Mouse (Mus musculus) CD4-positive, CD25-positive, alpha-beta regulatory T cell, adult 4 months (primary cell): ENCODE measurements around the gene Atp11a. TPM values are rescaled to one million over a fixed set of nuclear protein-coding genes. Genes with fewer than 3 reads are reported as not detected.

Experiments used
- ATAC-seq: one replicate; pipeline ENCODE4 v1.8.0; 2017
- polyA plus RNA-seq, 2 experiments: library from polyadenylated mRNA; unstranded; fragments of 100-300 nt; shearing (Covaris generic); gene quantifications; one replicate each; pipeline ENCODE4 v1.2.1; 2017

Gene Atp11a
- polyA plus RNA-seq, 2 experiments from 2014 or later, result 6.4 to 7.4 TPM

DNA sequence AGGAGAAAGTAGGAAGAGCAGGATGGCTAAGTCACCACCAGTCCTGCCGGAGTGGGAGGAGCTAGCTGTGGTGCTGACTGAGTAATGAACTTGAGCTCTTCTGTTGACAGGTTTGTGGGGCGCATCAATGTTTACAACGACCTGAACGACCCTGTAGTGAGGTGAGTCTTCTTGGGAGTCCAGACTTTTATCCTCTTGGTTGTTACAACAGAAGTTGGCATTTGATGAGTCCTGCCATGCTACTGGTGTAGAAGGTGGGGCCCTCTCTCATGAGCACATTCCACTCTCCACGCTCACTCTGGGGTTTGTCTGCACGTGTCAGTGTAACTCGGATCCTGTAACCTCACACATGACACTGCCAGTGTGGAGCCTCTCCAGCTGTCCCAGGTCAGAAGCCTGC is 66.1 kb downstream of the Atp11a start:
- ATAC-seq, result no peak

DNA sequence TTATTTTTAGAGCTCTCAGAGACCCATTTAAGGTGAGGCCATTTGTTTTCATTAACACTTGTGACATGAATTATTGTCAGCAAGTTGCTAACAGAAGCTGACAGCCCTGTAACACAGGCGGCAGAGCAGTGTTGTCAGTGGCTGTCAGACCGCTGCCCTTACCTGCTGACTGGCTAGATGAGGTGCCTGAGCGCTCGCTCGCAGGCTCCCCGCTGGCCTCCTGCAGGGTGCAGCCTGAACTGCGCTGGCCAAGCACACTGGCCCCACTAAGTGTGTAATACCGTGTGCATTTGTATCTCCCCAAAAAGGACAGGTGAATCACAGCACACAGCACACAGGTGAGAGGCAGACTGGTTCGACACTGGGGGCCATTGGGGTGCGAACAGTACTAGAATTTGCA is 67.7 kb downstream of the Atp11a start:
- no peak for ATAC-seq

DNA sequence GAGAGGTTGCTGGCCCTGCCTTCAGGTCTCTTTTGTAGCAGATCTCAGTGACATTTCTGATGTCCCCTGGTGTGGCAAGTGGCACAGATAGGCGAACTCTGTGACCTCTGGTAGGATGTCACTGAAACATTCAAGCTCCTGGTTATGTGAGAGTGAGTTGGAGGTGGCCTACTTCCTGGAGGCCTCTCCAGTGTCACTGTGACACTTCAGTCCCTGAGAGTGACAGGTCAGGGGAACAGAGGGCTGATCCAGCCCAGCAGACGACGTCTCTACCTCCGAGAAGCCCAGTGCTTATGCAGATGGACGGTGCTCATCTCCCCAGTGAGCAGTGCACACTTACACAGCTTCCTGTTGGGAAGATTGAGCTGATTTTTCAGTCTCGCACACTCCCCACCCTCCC is 68.4 kb downstream of the Atp11a start:
- ATAC-seq, result no peak

DNA sequence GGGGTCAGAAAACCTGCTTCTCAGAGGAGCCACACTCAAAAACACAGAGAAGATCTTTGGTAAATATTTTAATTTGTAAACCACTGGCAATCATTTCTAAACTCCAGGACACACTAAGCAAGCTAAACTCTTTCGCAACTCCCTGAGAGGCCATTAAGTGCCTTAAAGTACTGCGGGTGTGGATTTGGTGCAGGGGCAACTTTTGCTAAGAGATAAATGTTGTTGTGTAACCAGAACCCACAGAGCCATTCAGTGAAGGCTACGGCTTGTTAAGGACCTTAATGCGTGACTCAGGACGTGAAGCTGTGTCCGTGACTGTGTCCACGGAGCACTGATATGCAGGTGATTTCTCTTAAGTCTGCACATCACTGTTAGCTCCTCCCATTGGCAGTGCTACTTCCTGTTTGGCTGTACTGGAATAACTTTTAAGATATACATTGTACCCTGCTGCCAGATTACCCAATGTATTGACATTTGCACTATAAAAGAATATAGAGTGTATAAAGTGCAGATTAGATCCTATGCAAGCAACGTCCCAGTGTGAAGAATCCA is 68.9 kb downstream of the Atp11a start:
- ATAC-seq, result no peak

DNA sequence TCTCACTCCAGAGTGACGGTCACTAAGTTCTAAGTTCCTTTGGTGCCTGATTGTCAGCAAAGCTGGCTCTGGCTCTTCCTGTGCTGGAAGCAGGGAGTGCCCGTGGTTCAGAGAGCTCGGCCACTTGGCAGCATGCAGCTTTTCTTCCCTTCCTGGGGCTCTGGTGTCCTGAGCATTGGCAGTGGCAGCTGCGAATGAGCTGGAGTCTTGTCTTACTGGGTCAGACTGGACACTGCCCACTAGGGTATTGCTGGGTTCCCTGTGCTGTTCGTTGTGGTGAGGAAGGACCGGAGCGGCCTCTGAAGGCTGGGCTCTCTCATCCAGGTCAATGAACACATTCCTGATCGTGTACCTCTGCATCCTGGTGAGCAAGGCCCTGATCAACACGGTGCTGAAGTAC is 70.3 kb downstream of the Atp11a start:
- no peak for ATAC-seq

DNA sequence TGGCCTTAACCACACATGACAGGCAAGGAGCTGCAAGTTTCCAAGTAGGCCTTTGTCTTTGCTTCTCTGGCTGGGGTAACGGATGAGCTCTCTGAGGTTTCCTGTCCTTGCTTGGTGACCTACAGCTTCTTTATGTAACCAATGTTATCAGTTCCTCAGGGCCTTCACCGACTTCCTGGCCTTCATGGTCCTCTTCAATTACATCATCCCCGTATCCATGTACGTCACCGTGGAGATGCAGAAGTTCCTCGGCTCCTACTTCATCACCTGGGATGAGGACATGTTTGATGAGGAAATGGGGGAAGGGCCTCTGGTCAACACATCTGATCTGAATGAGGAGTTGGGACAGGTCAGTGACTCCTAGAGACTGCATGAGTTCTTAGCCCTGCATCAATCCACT is 71.5 kb downstream of the Atp11a start:
- ATAC-seq, result no peak

DNA sequence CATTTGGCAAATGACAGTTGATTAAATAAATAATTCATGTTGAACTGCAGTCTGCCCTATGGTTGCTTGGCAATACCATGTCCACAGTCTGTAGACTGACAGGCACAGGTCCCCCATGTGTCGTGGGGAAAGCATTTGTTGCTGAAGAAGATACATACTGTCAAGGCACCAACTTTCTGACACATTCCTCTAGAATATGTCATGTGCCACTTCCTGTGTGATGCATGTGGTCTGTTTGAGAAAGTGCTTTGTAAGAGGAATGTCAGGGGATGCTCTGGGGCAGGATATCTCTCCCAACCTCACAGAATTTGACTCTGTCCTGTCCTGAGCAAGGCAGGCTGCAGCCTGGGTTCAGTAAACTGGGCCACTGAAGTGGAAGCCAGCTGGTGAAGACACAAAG is 72.6 kb downstream of the Atp11a start:
- no peak for ATAC-seq

DNA sequence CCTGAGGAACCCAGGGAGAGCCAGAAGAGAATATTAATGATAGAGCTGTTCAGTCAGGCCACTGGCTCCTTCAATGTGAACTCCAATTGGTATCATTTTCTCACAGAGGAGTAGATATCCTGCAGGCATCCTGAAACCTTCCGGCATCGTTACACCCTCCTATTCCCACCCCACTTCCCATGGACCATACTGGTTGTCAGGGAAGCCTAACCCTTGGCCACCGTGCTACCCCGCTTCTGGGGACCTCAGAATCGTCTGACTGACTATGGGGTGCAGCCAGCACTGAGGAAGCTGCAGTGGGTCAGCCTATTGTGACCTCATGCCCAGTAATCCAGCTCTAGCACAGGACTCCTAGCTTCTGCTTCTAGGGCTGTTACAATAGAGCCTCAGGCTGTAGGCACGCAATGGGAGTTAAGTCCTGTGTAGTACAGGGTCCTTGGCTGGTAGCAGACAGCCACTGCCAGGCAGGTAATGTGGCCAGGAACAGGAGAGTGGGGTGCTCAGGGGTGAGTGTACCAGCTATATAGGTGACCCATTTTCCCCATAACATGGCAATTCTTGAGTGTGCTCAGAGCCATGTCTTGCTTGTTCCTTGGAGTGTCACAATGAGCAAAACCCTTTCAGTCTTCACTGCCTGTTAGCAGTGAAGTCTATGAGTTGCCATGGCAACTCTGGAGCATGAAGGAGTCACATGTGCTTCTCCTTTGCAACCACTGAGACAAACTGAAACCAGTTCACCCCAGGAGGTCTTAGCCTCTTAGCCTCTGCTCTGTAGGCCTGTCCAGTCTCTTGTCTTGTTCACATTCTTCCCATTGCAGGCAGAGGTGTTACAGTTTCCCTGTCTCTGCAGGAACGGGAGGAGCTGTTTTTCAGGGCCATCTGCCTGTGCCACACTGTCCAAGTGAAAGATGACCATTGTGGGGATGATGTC is 75.1 kb downstream of the Atp11a start:
- ATAC-seq, result no peak

DNA sequence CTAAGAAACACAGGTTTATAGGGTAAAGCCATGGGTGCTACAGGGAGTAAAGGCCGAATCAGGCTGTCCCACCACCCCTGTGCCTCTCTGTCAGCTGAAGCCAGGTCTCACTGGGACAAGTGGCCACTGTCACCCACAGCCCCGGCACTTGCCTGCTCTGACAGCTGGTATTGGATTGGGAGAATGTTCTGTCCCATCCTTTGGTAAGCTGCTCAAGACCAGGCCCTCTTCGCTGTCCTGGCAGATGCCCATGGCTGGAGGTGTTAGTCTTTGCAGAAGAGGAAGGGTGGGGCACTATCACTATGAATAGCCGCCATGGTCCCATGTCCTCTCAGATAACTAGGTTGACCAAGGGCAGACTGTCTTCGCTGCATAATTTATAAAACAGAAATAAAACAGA is 76.8 kb downstream of the Atp11a start:
- ATAC-seq, result no peak

DNA sequence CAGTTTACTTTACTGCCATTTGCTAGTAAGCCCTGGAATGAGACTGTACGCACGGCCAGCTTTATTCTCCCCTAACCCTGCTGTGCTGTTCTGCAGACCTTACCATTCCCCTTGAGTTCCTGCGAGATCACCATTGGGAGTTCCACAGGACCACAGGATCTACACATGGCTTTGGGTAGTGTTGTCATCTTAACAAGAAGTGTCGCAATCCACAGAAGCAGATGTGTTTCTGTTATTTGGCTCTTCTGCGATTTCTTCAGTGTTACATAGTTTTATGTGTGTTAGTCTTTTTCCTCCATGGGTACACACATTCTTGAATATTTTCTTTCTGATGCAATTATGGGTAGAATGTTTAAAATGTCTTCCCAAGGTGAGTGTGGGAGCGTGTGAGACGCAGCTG is 84.0 kb downstream of the Atp11a start:
- ATAC-seq, result no peak

DNA sequence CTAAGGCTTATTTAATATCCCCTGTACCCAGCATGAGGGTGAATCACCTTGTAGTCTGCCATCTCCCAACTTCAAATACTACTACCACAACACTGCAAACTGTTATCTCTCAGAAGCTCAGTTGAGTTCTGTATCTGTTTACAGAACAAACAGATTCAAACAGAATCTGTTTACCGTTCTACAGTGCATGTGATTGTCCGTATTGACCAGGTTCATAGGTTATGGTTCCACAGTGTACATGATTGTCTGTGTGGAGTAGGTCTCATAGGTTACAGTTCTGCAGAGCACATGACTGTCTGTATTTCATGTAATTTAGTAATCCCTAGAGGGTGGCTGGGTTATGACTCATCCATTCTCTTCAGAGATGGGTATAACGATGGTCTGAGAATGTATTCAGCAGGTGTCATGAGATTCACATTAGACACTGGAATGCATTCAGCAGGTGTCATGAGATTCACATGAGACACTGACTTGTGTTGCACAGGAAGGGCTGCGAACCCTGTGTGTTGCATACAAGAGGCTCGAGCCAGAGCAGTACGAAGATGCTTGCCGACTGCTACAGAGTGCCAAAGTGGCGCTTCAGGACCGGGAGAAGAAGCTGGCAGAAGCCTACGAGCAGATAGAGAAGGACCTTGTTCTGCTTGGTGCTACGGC is 85.7 kb downstream of the Atp11a start:
- no peak for ATAC-seq

DNA sequence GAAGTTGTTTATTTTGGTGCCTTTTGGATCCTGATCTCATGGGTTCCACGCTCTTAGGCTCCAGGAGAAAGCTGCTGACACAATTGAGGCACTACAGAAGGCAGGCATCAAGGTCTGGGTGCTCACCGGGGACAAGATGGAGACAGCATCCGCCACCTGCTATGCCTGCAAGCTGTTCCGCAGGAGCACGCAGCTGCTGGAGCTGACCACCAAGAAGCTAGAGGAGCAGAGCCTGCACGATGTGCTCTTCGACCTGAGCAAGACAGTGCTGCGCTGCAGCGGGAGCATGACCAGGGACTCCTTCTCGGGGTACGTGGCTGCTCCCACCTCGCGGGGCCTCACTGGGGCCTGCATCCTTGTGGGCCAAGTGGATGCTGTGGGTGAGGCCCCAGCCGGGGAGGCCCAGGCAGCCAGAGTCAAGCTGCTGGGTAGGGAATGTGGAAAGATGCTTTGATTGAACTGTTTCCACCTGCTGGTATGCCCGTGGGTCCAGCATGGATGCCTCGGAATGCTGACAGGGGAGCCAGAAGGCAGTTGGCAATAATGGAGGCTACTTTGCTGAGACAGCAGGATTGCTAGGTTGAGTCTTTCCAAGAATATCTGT is 87.6 kb downstream of the Atp11a start:
- ATAC-seq, result no peak

DNA sequence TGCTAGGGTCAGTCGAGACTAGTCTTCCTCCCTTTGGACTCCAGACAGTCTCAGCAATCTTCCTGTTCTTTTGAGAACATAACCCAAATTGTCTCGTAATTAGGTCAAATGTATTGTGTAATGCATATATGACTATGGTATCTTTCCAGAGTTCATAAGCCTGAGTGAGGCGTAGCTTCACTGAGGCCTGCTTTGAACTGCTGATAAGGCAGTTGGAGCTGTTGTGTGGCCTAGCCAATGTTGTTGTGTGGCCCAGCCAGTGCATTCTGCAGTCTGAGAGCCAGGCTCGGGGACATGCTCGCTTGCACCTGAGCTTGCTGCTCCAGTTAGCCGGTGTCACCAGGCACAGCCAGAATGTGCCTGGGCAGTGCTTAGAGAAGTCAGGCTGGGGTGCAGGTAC is 89.6 kb downstream of the Atp11a start:
- no peak for ATAC-seq

DNA sequence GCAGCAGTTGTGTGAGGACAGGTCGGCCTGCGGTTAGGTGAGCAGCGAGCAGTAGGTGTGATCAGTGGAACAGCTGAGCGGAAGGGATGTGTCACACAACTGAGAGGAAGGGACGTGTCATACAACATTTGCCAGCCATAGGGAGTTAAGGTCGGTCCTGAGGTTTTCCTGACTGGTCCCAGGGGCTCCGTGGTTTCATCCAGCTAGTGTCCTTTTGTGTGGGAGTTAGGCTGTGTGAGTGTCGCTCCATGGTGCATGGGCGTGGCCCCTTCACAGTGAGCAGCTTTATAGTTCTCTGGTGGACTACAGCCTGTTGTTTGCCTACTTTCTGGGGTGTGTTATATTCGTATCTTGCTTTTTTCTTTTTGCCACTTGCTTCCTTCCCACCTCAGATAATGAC is 94.4 kb downstream of the Atp11a start:
- no peak for ATAC-seq

DNA sequence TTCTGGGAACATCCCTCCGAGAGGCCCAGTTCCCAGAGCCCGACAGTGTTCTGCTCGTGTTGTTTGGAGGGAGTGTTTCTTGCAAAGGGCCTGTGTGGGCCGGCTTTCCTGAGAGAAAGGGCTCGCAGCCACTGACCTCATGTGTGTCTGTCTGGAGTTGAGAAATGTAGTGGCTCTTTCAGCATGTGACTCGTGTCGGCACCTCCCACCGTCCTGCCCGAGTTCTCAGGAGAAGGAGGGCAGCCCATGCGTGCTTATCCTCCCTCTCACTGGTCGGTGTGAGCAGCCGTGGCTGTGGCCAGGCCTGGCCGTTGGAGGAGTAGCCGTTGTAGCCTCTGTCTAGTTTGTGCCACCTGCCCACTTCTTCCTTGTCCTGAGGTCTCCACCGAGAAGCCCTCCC is 99.2 kb downstream of the Atp11a start:
- no peak for ATAC-seq

DNA sequence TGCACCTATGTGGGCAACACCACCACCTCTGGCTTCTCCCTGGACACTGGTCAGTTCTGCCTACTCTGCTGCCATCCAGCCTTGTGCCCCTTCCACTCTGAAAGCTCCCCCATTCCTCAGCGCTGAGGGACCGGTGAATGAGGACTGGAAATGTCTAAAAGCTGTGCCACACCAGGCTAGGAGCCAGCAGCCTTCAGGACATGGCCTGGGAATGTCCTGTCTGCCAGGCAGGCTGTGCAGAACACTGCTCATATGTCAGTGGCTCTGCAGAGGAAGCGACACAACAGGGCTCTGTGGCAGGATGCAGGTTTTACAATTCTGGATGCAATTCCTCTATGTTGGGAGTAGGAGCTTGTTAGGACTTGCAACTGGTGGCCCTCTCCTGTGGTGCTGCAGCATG is 106.2 kb downstream of the Atp11a start:
- no peak for ATAC-seq

DNA sequence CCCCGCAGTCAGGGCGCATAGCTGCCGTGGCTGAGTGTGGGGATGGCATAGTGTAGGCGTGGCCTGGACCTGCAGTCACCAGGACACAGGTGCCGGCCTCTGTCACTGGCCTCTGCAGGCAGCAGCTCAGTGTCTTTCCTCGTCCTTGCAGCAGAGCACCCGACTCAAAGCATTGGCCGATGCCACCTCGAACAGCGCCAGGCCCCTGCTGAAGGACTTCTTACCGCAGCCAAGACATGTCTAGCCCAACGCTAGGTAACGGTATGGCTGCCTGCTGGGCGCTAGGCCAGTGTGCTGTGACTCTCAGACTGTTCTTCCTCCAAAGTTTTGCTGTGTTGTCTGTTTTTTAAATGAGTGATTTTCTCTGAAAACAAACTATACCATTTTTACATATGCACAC is 106.8 kb downstream of the Atp11a start:
- no peak for ATAC-seq

DNA sequence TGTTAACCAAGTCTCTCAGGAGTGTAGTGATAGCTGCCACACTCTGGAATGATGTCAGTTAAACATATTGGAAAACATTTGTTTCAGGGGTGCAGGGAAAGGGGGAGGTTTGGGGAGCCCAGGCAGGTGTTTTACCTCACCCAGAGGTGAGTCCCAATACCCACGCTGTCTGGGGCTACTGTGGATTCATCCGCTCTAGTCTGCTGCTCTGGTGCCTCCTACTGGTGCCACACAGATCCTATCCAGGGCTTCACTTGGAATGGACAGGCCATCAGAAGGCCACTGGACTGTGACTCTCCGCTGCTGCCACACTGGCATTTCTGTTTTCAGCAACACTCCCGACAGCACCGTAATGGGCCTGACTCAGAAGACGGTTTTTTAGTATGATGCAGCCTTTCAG is 109.0 kb downstream of the Atp11a start:
- no peak for ATAC-seq

DNA sequence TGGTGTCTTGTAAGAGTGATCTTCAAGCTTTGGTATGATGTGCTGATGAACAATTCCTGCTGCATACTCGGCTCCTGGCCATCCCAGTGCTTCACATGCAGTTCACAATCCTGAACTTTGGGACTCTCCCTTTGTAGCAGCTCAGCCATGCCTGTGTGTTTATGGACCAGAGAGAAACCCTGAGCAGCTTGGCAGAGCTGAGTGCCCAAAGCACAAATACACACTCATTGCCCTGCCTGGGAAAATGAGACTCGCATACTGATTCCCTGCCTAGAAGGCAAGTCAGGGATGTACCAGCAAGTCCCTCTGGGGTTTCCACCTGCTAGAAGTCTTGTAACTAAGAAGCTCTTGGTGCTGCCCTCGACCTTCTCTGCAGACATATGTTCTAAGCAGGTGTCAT is 112.8 kb downstream of the Atp11a start:
- ATAC-seq, result no peak

DNA sequence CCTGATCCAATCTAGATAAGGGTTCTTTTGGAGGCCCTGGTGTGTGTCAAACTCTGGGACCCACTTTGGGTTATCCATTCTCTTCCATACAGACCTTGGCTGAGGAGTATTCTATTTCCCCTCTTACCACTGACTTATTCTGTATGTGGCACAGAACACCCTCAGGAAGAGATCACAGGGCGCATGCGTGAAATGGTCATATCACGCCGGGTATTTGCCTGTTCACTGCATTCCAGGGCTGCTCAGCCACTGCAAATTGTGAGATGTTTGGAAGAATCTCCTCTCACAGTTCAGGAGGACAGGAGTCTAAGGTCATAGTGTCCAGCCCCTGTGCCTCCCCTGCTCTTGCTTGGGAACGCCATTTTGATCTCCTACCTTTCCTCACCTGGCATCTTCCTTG is 113.8 kb downstream of the Atp11a start:
- no peak for ATAC-seq

DNA sequence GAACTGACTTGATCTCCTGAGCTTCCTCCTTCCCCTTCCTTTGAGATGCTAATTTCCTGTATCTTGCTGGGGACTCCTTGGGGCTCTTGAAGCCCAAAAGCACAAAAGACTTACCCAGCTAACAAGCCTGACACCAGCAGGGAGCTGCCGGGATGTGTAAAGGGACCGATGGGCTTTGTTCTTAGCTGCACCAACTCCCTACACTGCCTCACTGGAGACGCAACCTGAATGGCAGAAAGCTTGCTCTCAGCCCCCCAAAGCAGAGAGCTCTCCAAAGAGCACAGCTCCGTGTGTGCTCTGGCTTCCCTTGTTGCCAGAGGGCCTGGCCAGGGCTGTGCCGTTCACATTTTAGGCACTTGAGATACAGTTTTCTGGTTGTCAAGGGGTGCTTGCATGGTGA is 114.6 kb downstream of the Atp11a start:
- ATAC-seq, result no peak

DNA sequence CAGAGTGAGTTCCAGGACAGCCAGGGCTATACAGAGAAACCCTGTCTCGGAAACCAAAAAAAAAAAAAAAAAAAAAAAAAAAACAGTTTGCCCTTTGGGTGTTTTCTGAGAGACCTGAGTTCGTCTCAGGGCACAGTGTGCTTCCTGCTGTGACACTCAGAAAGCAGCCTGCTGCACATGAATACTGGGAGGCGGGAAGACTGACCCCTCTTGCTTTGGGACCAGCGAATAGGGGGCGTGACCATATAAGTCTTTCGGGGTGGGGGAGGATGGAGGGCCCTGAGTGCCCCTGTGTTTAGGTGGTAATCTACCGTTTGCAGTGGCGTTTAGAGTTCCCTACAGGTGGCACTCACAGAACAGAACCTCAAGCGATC is 116.2 kb downstream of the Atp11a start:
- peak; percentile 17 for ATAC-seq

DNA sequence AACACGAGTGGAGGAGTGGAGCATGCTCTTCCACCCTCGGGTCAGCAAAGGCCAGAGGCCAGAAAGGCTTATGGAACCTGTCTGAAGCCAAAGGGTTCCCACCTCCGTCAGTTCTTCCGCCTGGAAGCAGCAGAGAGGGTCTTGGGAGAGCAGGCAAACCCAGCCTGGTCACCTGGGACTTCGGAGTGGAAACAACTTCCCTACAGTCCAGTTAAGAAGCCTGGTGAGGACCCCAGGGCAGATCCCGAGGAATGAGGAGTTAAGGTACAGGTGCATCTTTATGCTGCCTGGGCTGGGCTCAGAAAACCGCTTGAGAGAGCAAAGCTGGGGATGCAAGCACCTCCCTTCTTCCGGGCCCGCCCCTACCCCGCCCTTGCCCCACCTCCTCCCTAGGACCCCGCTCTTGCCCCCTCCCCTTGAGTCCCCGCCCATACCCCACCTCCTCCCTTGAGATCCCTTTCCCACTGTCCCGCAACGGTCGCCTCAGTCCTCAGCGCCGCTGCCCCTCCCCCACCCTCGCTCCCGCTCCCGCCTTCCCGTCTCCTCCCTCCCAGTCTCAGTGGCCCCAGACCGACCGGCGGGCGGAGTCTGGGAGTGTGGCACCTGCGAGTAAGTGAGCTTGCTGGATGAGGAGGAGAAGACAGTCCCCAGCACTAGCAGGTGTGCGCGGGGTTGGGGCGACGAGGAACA is 116.7 kb downstream of the Atp11a start, which contains the start of gene Mcf2l:
Gene Mcf2l (plus strand): TSS at position 450 of the 690 bp plus-strand sequence.
- ATAC-seq, result peak; percentile 56
